Mouse (Mus musculus): ENCODE results near the gene Gm49321. TPM values are rescaled to one million over a fixed set of nuclear protein-coding genes. Genes with fewer than 3 reads are reported as not detected.

Gm49321 gene
- polyA plus RNA-seq, 2 experiments = 1.8 TPM; not detected in 1

DNA sequence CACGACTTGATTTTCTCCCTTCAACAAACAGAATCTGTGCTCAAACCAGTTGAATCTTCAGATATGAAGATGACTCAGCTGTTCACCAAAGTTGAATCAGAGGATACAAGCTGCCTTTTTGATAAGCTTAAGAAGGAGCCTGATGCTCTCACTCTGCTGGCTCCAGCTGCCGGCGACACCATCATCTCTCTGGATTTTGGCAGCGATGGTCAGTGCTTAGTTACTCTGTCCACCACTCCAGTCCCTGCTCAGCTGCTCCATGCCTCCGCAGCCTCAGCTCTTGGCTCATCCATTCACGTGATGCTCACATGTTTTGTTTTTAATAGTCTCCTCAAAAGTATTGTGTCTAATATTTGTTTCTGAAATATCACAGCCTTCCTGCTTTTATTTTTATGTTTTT lies 2.1 kb downstream of the Gm49321 start:
- ATAC-seq (ENCODE audit: insufficient read depth) (no peak), DNase-seq (ENCODE audit: low read depth in 3 of 3, low spot score in 3 of 3) (no peak)
- 75% methylated on average over 6 of the region's 6 CpGs for WGBS (ENCODE audit: insufficient replicate concordance)
- H3K4me3 ChIP-seq (ENCODE audit: insufficient read depth in 1 of 2, low read depth in 2 of 2, low read length in 2 of 2) = no peak overlapping the region
- H3K36me3 ChIP-seq (replicated peaks; ENCODE audit: control insufficient read depth, insufficient read depth, low read depth) = peaks cover 16% of the 10 kb centered on the region
- no peak overlapping the region for H3K9ac ChIP-seq (replicated peaks)
- no peak overlapping the region for H3K4me2 ChIP-seq (ENCODE audit: low read depth)
- no peaks in the 10 kb centered on the region for H3K27me3 ChIP-seq (ENCODE audit: control insufficient read depth, insufficient read depth, low read length)
- H3K4me1 ChIP-seq (replicated peaks; ENCODE audit: control insufficient read depth in 2 of 2, insufficient read depth in 2 of 2, low read length in 1 of 2) = no peaks in the 10 kb centered on the region
- H3K27ac ChIP-seq = no peak overlapping the region
- H3K9me3 ChIP-seq (ENCODE audit: control insufficient read depth, low read length) = no peaks in the 10 kb centered on the region
- TF ChIP-seq EP300 (IDR thresholded peaks at IDR 0.05; ENCODE audit: low read depth) (no peak), CTCF (IDR thresholded peaks at IDR 0.05; ENCODE audit: low read depth) (no peak)

DNA sequence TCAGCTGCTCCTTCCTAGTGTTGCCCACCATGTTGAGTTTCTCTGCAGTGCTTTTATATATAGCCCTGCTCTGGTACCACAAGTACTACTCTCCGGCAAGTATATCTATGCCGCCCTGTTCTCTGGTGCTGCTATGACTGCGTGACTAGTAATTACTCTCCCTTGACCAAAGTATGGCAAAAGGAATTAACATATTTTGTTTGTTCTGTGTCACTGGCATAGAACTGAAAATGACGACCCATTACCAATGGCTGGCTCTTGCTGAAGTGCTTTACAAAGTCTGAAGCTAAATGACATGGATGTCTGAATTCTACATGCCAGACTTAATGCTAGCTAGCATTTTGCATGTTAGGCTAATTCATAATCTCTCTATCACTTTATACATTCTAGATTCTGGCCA lies 11.0 kb downstream of the Gm49321 start:
- 87% methylated on average over 4 of the region's 4 CpGs for WGBS (ENCODE audit: insufficient replicate concordance)
- TF ChIP-seq EP300 (IDR thresholded peaks at IDR 0.05; ENCODE audit: low read depth) (no peak), CTCF (IDR thresholded peaks at IDR 0.05; ENCODE audit: low read depth) (no peak)
- Histone ChIP-seq H3K27ac (no peak overlapping the region), H3K36me3 (replicated peaks; ENCODE audit: control insufficient read depth, insufficient read depth, low read depth) (peaks cover 11% of the 10 kb centered on the region), H3K4me1 (replicated peaks; ENCODE audit: control insufficient read depth in 2 of 2, insufficient read depth in 2 of 2, low read length in 1 of 2) (peaks cover 0 to 2% of the 10 kb centered on the region in 2 experiments; a peak in 3 of 4 replicates), H3K27me3 (ENCODE audit: control insufficient read depth, insufficient read depth, low read length) (peaks cover 4% of the 10 kb centered on the region; the same call in 1 of the 2 replicates), H3K9me3 (ENCODE audit: control insufficient read depth, low read length) (no peaks in the 10 kb centered on the region), H3K9ac (replicated peaks) (no peak overlapping the region), H3K4me2 (ENCODE audit: low read depth) (no peak overlapping the region), H3K4me3 (ENCODE audit: insufficient read depth in 1 of 2, low read depth in 2 of 2, low read length in 2 of 2) (no peak overlapping the region)
- DNase-seq (ENCODE audit: low read depth in 3 of 3, low spot score in 3 of 3) = no peak
- no peak for ATAC-seq (ENCODE audit: insufficient read depth)

DNA sequence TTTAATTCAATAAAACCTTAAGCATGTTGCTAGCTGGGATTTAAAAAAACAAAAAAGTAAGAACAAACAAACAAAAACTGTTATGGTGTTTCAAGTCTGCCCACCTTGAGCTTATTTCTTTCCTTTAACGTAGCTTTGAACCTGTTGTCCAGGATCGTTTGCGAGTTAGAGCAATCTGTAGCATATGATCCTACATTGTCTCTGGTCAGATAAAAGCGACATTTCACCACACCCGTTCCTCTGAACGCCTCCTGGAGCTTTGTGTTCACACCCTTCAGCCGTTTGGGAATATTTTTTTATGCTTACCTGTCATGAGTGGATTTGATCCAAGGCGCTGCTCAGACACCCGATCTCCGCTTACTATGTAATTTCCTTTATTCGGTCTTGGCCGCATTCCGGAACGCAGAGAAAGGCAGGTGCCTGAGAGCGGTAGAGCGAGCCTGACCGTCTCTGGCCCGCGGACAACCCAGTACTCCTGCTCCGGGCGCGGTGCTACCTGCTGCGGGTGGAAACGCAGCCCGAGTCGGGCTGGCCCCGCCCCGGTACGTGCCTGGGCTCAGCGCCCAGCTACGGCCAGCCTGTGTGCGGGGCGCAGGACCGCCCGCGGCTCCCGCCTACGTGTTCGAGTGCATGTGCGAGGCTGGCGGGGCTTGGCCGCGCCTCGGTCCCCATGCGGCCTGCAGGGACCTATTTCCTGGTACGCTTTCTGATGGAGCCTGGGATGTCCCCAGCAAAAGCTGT lies 12.0 kb downstream of the Gm49321 start:
- no peaks in the 10 kb centered on the region for H3K9me3 ChIP-seq (ENCODE audit: control insufficient read depth, low read length)
- TF ChIP-seq EP300 (IDR thresholded peaks at IDR 0.05; ENCODE audit: low read depth) (no peak), CTCF (IDR thresholded peaks at IDR 0.05; ENCODE audit: low read depth) (no peak)
- no peak for DNase-seq (ENCODE audit: low read depth in 3 of 3, low spot score in 3 of 3)
- peaks cover 8% of the 10 kb centered on the region; the same call in 1 of the 2 replicates for H3K36me3 ChIP-seq (replicated peaks; ENCODE audit: control insufficient read depth, insufficient read depth, low read depth)
- peak overlapping the region; percentile 49 to 54 for H3K4me3 ChIP-seq (ENCODE audit: insufficient read depth in 1 of 2, low read depth in 2 of 2, low read length in 2 of 2)
- H3K9ac ChIP-seq (replicated peaks) = peak overlapping the region; percentile 54
- peaks cover 4% of the 10 kb centered on the region; the same call in 1 of the 2 replicates for H3K27me3 ChIP-seq (ENCODE audit: control insufficient read depth, insufficient read depth, low read length)
- WGBS (ENCODE audit: insufficient replicate concordance) = 13% methylated on average over 46 of the region's 46 CpGs
- H3K4me1 ChIP-seq (replicated peaks; ENCODE audit: control insufficient read depth in 2 of 2, insufficient read depth in 2 of 2, low read length in 1 of 2) = peaks cover 0 to 10% of the 10 kb centered on the region in 2 experiments; a peak in 3 of 4 replicates
- H3K27ac ChIP-seq = no peak overlapping the region
- ATAC-seq (ENCODE audit: insufficient read depth) = peak; percentile 50
- H3K4me2 ChIP-seq (ENCODE audit: low read depth) = peak overlapping the region; percentile 68

DNA sequence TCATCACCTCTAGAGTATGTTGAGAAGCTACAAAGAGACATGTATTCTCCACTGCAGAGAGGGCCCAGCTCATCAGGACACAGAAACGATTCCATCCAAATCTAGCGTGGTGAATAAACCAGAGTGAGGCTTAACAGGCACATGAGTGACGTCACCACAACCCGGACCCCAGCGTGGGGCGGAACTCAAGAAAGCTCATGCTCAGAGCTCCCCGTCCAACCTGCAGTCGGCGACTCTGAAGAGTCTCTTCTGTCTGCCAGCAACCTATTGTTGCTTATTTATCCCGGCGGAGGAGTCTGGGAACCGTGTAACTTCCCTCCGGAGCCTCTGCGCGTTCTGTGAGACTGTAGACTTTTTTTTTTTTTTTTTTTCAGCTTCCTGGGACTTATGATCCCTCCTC lies 15.4 kb downstream of the Gm49321 start:
- H3K4me3 ChIP-seq (ENCODE audit: insufficient read depth in 1 of 2, low read depth in 2 of 2, low read length in 2 of 2) = peak overlapping the region; percentile 48 to 50; a peak in 3 of 4 replicates
- H3K4me1 ChIP-seq (replicated peaks; ENCODE audit: control insufficient read depth in 2 of 2, insufficient read depth in 2 of 2, low read length in 1 of 2) = peaks cover 0 to 13% of the 10 kb centered on the region in 2 experiments; a peak in 3 of 4 replicates

More for the DNA sequence above, 15.4 kb downstream of the Gm49321 start:
- DNase-seq (ENCODE audit: low read depth in 3 of 3, low spot score in 3 of 3) (peak in 1 of 3 experiments; percentile 31), ATAC-seq (ENCODE audit: insufficient read depth) (no peak)
- Histone ChIP-seq H3K4me2 (ENCODE audit: low read depth) (peak overlapping the region; percentile 81), H3K9ac (replicated peaks) (peak overlapping the region; percentile 59), H3K36me3 (replicated peaks; ENCODE audit: control insufficient read depth, insufficient read depth, low read depth) (no peaks in the 10 kb centered on the region), H3K9me3 (ENCODE audit: control insufficient read depth, low read length) (no peaks in the 10 kb centered on the region), H3K27ac (no peak overlapping the region), H3K27me3 (ENCODE audit: control insufficient read depth, insufficient read depth, low read length) (peaks cover 4% of the 10 kb centered on the region; the same call in 1 of the 2 replicates)
- TF ChIP-seq CTCF (IDR thresholded peaks at IDR 0.05; ENCODE audit: low read depth) = no peak
- no peak for TF ChIP-seq EP300 (IDR thresholded peaks at IDR 0.05; ENCODE audit: low read depth)
- 11% methylated on average over 15 of the region's 15 CpGs for WGBS (ENCODE audit: insufficient replicate concordance)

Data from liver, embryonic 14.5 days (tissue).